Mouse (Mus musculus) brain, embryonic 18.5 days (tissue): ENCODE results near the gene Ctnna2.

Experiments
- DNase-seq: peaks from one replicate; pipeline ENCODE4 v3.0.0-alpha.2; 2012; ENCODE audit warnings: low read depth, low spot score

The Ctnna2 gene

DNA sequence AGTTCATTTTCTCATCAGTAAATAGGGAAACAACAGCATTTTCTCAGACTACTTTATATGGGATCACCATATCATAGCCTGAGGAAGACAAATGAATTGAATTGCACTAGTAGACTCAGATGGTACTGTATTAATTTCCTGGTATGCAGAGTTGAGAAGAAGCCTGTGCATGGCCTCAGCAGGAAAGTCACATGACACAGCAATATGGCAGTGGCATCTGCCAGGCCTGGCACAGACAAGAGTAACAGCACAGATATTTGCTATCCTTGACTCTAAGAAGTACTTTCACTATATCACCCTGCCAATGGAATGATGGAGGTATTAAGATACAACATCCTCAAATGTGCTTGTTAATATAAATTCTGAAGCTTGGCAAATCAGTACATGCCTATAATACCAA lies 553.8 kb downstream of the Ctnna2 start:
- no peak for DNase-seq

DNA sequence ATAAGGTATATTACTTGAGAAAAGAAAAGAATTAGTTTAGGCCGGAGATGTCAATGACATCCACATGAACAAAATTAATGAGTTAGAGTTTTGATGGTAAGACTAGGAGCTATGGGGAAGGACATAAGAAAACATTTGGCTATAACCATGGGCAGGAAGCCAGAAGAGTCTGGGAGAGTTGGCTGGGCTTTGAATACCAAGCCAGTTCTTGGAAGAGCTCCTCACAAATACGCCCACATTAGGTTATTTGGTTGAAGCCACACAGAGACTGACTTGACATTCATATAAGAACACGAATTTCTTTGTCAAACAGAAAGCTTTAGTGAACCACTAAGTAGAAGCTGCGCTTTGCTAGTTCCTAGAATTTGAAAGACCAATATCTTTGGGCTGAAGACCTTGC lies 554.7 kb downstream of the Ctnna2 start:
- DNase-seq: no peak

DNA sequence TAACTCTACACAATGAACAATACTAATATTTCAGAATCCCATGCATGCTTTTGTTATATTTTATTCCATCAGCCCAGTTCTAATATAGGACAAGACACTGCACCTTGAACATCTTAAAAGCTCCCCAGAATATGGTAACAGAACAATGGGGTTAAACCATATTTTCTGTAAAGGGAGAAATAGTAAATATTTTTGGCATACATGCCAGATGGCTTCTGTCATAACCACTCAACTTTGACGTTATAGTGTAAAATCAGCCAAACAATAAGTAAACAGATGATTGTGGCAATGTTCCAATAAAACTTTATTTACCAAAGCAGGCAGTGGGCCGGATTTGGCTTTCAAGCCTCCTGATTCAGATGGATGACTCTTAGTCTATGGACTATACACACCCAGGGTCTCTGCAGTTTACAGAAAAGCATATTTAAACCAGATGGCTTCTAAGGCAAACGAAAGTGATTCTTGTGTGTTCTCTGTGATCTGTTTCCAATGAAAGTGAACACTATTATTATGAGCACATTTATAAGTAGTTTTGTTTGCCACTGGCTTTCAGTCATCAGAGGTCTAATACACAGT lies 557.8 kb downstream of the Ctnna2 start:
- DNase-seq: no peak

DNA sequence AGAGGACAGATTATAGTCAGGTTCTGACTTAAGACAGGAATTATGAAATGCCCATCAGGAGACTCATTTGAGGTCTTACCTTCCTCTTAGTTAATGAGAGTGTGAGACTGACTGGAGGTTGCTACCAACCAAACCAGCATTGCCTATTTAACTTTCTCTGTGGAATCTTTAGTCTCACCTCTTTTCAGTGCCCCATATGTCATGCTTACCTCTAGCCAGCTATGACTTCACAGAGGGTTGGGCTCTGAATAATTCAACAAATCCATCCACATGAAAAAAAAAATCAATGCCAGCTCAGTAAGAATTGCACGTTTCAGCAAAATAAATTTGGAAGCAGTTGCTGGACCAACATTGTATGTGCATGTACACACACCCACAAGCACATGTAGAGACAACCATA lies 562.5 kb downstream of the Ctnna2 start:
- DNase-seq: no peak

DNA sequence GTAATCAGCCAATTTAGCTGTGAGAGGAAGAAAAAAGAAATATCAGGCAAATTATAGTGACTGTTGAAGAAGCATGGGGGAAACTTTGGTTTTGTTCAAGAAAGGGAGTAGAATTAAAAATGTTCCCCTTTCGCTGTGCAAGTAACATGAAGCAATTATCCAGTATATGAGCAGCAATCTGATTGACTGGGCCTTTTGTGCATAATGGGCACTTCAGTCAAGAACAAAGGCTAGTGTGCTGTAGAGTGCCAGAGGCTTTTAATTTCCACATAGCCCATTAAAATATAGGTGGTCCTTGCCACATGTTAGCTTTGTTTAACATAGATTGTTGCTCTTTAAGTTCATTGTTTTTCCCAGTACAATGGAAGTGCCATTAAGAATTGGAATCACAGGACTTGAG lies 566.0 kb downstream of the Ctnna2 start:
- no peak for DNase-seq

DNA sequence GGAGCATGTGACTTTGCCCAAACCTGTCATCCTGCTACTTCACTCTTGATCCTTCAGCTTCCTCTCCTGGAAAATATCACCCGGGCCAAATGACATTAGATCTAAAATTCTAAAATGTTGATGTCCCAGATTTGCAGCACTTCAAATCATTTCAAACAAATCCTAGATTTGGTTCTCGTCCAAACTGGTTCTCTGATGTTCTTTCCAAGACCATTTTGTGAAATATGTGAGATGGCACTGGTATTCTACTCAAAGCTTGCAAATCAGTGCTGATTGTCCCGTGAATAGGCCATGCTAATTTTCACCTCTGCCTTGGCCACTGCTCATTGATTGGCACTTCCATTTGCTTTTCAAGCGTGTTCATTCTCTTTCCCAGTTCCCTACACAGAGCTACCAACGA lies 571.0 kb downstream of the Ctnna2 start:
- no peak for DNase-seq

DNA sequence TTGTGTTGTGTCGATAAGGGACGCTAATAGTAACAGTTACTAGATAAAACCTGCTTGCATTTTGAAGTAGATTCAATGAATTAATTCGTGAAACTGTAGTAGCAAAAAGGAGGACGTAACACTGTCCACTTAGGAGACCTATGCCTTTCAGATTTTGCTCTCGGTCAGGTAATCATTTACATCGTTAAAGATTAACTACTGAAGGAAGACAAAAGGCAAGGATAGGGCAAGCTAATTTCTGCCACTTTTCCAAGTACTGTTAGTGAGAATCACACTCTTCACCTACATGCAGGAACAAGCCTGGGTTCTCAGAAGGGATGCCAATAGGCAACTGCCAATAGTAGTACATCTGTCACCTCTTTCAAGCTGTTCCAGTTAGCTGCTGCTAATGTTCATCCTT lies 578.7 kb downstream of the Ctnna2 start:
- no peak for DNase-seq

DNA sequence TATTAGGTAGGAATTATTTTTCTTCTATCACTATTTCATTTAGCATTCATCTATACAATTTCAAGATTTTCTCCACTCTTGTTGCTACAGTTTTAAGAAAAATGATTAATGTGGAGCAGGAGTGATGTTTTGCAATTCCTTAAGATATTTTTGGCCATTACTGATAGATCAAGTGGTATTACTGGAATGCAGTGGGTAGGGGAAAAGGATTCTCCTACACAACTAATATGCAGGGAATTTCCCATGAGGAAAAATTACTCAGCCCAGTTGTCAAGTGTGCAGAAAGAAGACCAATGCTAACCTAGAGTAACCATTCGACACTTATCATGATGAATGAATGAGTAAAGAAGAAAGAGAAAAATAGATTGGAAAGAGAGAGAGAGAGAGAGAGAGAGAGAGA lies 587.8 kb downstream of the Ctnna2 start:
- DNase-seq: no peak

DNA sequence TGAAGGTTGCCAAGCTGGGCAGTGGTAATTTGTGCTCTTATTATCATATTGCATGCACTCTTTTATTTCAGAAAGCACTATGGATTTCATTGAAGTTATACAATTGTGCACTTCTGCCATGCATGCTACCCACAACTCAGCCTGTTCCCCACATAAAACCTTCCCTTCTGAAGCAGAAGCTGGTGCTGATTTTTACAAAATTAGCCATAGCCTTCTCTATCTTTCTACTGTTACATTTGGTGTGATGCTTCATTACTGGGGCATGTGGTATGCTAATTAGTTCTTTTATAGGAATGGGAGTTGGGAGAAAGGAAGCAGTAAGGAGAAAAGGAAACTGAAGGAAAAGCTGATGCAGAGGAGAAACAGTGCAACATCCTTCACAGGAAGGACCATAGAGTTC lies 598.2 kb downstream of the Ctnna2 start:
- no peak for DNase-seq

DNA sequence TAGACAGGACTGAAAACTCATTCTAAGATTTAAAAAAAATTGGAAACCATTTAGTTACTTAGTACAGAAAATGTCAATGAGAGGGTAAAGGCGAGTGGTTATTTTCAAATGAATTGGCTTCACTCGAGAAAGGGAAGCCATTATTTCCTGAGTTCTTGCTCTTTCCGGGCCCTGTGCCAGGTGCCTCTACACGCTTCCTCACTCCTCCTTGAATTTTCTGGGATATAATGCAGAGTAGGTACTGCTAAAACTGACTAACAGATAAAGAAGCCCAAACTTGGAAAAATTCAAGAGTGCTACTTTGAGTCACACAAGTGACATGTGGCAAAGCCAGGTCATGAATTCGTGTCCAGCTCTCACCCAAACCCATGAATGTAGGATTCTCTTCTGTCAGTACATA lies 606.4 kb downstream of the Ctnna2 start:
- no peak for DNase-seq

DNA sequence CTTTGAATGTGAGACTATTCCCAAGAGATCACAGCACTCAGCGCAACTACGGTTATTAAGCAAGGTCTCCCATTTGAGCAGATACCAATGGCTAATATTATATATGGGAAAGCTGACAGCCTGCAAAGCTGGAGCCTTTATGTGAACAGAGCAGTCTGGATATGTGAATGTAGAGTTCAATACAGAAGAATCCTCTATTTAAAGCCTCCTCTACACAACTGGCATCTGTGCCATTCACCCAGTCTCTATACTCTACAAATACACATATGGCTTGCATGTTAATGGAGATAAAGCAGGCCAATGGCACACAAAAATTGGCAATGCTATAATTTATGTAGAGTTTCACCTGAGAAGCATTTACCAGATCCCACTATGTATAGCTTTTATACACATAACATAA lies 608.4 kb downstream of the Ctnna2 start:
- DNase-seq: no peak

DNA sequence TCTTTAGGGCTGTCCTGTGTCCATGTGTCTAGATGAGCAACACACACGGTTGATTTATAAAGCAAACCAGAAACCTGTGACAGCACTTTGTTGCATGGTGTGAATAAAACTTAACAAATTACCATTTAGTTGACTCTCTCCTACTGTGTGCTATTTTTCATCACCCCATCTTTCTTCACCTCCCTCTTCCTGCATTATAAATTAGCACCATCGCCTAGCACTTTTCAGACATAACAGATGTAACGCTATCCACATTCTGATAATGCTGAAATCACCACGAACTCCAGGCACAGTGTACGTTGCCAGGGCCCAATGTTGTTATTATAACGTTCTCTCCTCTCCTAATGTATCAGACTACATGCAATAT lies 621.0 kb downstream of the Ctnna2 start:
- no peak for DNase-seq

DNA sequence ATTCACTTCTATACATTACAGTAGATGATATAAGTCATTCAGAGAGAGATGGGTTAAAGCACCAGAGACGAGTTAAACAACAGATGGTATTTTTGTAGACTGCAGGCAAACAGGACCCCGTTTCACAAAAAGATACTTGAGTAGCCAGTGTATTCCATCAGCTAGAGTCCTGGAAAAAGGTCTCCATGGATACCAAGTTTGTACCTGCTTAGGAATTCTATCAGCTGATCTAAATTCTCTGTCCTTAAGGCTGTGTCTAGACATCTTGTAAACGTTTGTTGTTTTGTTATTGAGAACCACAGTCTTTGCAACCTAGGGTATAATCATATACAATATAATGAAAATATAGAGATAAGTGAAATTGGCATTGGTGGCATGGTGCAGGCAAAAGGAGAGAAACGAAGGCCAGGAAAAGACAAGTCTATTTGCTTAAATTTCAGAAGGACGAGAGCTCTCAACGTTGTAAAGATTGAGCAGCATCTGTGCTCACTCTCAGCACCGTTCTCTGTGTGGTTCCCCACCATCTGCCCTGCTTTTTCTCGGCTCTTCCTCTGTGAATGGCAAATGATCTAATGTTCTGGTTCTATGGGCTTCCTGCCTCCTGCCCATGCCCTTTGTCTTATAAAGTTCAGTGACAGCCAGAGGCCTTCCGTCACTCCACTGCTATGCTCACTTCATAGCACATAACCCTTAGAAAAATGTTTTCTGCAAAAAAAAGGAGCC lies 621.6 kb downstream of the Ctnna2 start:
- no peak for DNase-seq

DNA sequence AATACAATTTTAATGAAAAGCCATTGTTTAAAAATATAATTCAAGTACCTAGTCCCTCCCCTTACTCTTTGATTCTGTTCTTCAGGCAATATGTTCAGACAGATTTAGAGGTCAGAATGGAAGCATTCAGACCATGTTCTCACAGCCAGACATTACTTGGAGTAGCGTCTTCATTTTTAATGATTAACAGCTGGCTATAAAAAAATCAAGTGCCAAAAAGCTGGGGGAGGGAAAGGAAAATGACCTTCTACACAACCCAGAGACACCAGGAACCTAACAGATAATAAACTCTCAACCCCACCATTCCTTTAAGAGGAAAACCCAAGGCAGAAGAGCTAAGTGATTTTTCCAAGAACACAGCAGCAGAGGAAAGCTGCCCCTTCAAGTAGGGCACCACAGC lies 624.7 kb downstream of the Ctnna2 start:
- DNase-seq: no peak

DNA sequence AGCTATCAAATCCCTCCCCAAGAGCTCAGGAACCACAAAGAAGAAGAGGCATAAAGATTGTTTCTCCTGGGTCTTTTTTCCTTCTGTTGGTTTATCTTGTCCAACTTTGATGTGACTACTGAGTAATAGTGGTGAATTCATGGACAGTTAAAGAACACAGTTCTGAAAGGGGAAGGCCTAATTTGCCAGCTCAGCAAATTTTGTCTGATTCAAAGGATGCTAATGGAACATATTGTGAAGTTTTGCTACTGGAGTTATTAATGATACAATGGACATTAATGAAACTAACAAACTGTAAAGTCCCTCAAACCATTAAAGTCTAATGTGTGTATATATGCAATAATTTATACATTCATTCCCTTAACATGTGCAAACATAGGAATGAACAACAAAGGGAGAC lies 635.7 kb downstream of the Ctnna2 start:
- DNase-seq: no peak

DNA sequence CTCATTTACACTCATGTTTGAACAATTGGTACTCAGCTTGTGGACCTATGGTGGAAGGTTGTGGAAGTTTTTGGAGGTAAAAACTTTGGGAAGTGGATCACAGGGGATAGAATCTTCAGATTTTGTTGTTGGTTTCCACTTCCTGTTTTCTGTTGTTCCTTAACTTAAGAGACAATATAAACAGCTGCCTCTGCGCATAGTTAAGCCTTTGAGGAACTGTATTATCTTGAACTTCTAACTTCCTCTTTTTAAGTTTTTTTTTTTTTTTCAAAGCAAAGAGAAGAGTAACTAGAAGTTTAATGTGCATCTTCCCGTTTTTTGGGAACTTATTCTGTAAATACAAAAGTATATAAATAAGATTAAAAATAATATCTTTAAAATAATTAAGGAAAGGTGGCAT lies 644.0 kb downstream of the Ctnna2 start:
- DNase-seq: no peak

DNA sequence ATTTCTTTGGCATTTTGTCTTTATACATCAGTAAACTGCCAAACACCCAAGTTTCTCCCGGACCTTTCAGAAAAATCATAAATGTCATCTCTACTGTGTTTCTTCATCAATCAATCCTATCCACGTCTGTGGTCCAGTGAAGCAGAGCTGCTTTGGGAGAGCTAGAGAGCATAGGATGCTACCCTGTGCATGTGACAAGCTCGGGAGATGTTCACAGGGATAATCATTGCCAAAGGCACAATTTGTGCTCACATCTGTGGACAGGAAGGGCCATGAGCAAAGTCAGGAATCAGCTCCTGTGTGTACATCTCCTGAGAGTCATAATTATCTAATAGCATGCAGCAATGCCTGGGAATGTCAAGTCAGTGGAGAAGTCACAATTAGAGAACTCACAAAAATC lies 654.8 kb downstream of the Ctnna2 start:
- no peak for DNase-seq

DNA sequence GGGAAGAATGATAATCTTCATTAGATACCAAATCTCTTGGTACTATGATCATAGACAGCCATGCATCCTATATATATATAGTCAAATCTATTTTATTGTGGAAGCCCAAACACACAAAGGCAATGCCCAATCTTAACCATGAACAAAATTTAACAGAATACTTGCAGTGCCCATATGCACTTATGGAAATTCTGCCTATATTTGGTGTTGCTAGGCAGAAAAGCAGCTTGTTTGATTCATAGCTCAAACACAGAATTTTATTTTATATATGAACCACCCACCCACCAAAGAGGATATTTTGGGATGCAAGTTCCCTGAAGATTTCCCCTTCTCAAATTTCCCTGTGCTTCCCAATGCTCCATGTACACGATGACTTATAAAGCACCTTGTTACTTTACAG lies 655.2 kb downstream of the Ctnna2 start:
- no peak for DNase-seq

DNA sequence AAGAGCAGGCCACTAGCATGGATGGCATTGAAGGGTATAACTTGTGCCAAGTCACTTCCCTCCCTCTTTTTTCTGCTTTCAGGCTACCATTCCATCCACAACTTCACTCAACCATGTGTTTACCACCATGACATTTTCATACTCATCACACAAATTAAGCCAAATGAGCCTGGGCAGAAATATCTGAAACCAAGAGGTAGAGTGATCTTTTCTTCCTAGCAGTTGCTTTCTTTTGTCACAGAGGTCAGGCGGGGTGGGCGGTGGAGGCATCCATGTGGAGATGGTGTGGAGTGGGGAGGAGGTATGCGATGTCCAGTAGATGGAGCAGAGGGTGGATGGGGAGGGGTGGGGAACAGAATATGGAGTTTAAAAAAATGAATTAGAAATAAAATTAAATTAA lies 672.7 kb downstream of the Ctnna2 start:
- no peak for DNase-seq

DNA sequence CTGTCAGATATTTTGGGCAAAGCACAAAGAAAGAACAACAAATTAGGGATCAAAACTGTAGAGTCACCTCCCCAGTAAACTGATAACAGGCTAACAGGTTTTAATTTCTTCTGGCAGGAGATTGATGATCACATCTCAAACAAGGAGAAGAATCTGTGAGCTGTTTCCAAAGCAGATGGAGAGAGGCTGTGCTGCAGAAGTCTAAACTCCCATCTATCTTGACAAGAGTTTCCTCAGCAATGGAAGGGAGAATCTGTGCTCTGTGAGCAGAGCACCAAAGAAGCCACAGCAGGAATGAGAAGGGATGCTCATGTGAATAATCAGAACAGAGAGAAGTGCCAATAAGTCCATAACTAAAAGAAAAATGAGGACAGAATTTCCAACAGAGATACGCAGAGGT lies 678.2 kb downstream of the Ctnna2 start:
- DNase-seq: no peak

DNA sequence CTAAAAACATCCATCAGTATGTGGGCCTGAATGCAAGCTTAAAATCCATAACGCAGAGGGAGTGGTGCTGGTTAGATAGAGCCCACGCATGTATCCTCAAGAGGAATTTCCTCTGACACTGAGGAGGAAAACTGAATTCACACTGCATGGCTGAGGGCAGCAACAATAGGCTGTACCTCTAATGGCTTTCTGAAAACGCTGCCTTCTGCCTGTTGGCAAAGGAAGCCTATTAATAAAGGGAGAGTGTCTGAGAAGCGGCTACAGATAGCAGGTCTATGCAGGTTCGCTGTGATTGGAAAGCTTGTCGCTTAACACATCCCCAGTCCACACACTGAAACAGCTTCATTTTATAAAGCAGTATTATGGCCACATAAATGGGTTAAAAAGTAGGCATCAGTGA lies 688.1 kb downstream of the Ctnna2 start:
- DNase-seq: no peak

DNA sequence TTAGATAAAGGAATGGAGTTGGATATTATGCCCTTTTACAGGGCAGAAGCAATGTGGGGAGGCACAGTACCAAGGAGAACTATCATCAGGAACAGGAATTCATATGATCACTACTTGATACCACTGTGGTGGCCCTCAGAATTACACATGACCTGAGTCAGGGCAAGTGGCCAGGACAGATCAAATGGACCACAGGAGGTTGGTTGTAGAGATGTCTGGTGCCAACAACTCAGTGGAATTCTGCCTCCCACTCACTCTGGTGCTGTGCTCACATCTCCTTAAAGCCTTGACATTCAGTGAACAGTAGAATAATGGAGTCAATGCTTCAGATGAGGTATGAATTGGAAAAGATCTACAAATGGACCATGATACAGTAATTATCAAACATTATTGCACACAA lies 691.1 kb downstream of the Ctnna2 start:
- DNase-seq: no peak

DNA sequence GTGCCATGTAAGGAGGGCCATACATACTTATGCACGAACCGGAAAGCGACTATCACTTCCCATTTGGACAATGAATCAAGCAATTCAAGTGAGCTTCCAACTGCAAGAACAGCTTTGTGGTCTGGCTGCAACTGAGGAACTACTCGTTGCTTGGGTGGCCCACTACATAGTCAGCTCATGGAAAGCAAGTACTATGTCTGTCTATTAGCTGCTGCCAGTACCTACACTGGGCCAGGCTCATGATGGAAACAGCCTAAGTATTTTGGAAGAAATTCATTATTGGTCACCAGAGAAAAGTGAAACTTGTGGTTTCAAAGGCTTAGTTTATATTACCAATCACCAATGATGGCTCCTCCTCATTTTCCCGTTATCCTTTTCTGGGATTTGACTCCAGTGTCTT lies 693.2 kb downstream of the Ctnna2 start:
- DNase-seq: no peak

DNA sequence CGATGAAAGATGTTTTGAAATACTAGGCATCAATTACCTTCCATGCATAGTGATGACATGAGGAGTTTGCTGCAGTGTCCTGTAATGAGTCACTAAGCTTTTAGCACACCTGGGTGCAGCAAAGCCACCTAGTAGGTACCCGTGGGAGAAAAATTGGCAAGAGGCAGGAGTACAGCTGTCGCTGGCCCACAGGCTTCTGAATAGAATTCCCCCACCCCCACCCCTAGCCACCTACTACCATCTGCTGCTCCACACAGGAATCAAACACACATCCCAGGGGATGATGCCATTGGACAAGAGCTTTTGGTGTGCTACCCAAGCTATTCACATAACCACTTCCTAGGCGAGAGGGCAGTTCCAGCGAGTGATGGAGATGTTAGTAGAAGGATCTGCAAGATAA lies 700.7 kb downstream of the Ctnna2 start:
- DNase-seq: no peak
